Mouse (Mus musculus): ENCODE results near the gene Setd3.

DNA sequence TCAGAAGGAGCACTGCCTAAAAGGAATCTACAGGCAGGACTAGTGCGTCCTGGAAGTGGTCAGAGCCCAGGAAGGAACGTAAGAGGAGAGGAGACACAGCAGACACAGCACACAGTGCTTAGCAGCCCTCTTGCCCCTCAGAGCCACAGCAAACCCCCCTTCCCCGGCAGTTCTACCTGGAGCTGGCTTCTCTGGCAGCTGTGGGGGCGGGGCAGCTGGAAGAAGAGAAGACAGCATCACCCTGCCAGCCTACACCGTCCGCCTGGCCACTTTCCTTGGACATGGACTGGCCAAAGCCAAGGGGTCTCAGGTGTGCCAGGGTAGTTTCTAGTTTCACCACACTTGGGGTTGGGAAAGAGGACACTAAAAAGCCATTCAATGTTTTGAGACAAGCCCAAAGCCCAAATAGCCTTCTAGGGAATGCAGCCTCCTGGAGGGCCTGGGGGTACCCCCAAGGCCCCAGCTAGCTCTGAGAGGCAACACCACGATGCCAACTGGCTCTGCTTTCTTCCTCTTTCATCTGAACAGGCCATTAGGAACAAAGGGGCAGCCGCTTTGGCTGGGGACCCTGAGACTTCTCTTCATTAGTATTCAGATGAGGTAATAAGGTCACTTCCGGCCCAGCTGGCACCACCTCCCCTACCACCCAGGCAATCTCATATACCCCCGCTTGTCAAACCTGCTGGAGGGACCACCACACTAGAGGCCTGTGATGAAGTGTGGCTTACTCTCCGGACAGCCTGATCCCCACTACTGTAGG, 37.7 kb upstream of the Setd3 start:
- no peak for TF ChIP-seq CTCF (IDR thresholded peaks at IDR 0.05; ENCODE audit: borderline replicate concordance, extremely low read depth, insufficient read depth, insufficient read length)
- TF ChIP-seq POLR2A (IDR thresholded peaks at IDR 0.05; ENCODE audit: borderline replicate concordance, extremely low read depth, insufficient read depth, insufficient read length, poor library complexity, severe bottlenecking), result no peak

All from brain, embryonic 14.5 days (tissue).